Mouse (Mus musculus): ENCODE results near the gene Rasal2. TPM values are rescaled to one million over a fixed set of nuclear protein-coding genes. Genes with fewer than 3 reads are reported as not detected.

Rasal2 gene
- polyA plus RNA-seq, 1 experiment from 2014 or later = 9.1 TPM

DNA sequence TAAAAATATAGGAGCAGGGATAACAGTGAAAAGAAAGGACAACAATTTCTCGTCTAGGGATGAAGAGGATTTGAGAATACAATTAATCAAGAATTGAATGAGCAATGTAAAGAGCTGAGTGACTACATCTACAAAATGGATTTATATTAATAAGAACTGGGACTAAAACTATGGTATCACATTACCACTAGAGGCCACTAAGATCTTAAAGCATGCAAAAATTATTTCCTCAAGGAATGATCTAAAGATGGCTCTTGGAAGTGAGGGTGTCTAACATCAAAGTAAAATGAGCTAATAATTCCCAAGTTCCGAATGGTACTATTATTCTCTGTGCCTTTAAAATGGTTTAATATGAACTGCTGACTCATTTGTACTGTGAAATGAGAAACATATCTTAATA lies 112.8 kb downstream of the Rasal2 start:
- Histone ChIP-seq H3K9me3 (no peaks in the 10 kb centered on the region), H3K4me2 (no peak overlapping the region), H3K27ac (no peak overlapping the region), H3K27me3 (replicated peaks) (no peaks in the 10 kb centered on the region), H3K4me1 (no peaks in the 10 kb centered on the region), H3K36me3 (no peaks in the 10 kb centered on the region), H3K9ac (no peak overlapping the region), H3K4me3 (replicated peaks) (no peak overlapping the region)
- 66% methylated on average over 2 of the region's 2 CpGs for WGBS
- no peak for ATAC-seq (ENCODE audit: insufficient read depth, low FRiP score, low read depth)

DNA sequence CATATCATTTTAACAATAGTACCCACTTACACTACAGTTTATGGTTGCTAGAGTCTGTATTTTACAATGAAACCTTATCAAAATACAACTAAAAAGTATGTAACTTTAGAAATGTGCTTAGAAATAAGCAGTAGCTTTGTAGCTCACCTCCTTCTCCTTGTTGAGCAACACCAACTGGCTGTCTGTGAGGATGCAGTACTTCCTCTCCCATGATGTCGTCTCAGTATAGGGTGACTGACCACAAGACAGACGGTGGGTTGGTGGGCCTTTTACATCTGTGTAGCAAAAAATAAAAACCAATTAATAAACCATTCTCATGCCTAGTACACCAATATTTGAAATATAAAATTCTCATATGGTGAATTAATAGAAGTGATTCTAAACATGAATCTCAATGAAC lies 113.4 kb downstream of the Rasal2 start:
- Histone ChIP-seq H3K9me3 (no peaks in the 10 kb centered on the region), H3K4me2 (no peak overlapping the region), H3K36me3 (no peaks in the 10 kb centered on the region), H3K27ac (no peak overlapping the region), H3K4me3 (replicated peaks) (no peak overlapping the region), H3K27me3 (replicated peaks) (no peaks in the 10 kb centered on the region), H3K4me1 (no peaks in the 10 kb centered on the region), H3K9ac (no peak overlapping the region)
- no peak for ATAC-seq (ENCODE audit: insufficient read depth, low FRiP score, low read depth)
- 74% methylated on average over 2 of the region's 2 CpGs for WGBS

GRCm38 (mm10) chr1:157297137-157297536 lies 115.3 kb downstream of the Rasal2 start:
- no peaks in the 10 kb centered on the region for H3K4me1 ChIP-seq
- H3K9ac ChIP-seq = no peak overlapping the region
- H3K4me2 ChIP-seq = no peak overlapping the region
- H3K4me3 ChIP-seq (replicated peaks) = no peak overlapping the region
- H3K27me3 ChIP-seq (replicated peaks) = no peaks in the 10 kb centered on the region
- H3K27ac ChIP-seq = no peak overlapping the region
- H3K36me3 ChIP-seq = no peaks in the 10 kb centered on the region
- ATAC-seq (ENCODE audit: insufficient read depth, low FRiP score, low read depth) = no peak
- WGBS = 62% methylated on average over 1 of the region's 1 CpGs
- no peaks in the 10 kb centered on the region for H3K9me3 ChIP-seq

DNA sequence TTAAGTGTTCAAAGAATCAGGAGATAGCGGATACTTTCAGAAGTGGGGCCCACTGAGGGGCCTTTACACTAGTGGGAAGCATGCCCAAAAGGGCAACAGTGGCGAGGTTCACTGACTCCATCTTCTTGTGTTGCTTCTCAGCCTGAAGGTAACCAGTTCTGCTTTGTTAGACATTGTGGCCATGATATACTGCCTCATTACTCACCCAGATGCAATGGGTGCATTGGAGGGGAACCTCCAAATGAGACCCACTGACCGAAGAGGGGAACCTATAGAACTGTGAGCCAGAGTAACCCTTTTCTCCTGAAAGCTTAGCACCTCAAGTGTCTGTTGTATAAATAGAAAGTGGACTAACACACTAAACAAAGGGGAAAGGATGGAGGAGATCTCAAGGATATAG lies 116.5 kb downstream of the Rasal2 start:
- H3K4me1 ChIP-seq = no peaks in the 10 kb centered on the region
- no peak overlapping the region for H3K9ac ChIP-seq
- no peaks in the 10 kb centered on the region for H3K27me3 ChIP-seq (replicated peaks)
- no peak overlapping the region for H3K4me3 ChIP-seq (replicated peaks)
- no peak overlapping the region for H3K27ac ChIP-seq
- ATAC-seq (ENCODE audit: insufficient read depth, low FRiP score, low read depth) = no peak
- no peak overlapping the region for H3K4me2 ChIP-seq
- H3K9me3 ChIP-seq = no peaks in the 10 kb centered on the region
- H3K36me3 ChIP-seq = no peaks in the 10 kb centered on the region
- 89% methylated on average over 3 of the region's 3 CpGs for WGBS

GRCm38 (mm10) chr1:157290173-157290572 lies 122.2 kb downstream of the Rasal2 start:
- Histone ChIP-seq H3K9ac (no peak overlapping the region), H3K4me2 (no peak overlapping the region), H3K36me3 (no peaks in the 10 kb centered on the region), H3K9me3 (no peaks in the 10 kb centered on the region), H3K4me3 (replicated peaks) (no peak overlapping the region), H3K27ac (no peak overlapping the region), H3K4me1 (no peaks in the 10 kb centered on the region), H3K27me3 (replicated peaks) (no peaks in the 10 kb centered on the region)
- no peak for ATAC-seq (ENCODE audit: insufficient read depth, low FRiP score, low read depth)
- WGBS = 73% methylated on average over 2 of the region's 2 CpGs

GRCm38 (mm10) chr1:157289251-157289650 lies 123.1 kb downstream of the Rasal2 start:
- Histone ChIP-seq H3K27me3 (replicated peaks) (no peaks in the 10 kb centered on the region), H3K4me1 (no peaks in the 10 kb centered on the region), H3K27ac (no peak overlapping the region), H3K9me3 (no peaks in the 10 kb centered on the region), H3K4me3 (replicated peaks) (no peak overlapping the region), H3K36me3 (no peaks in the 10 kb centered on the region), H3K9ac (no peak overlapping the region), H3K4me2 (no peak overlapping the region)
- WGBS = 80% methylated on average over 2 of the region's 2 CpGs
- ATAC-seq (ENCODE audit: insufficient read depth, low FRiP score, low read depth) = no peak

GRCm38 (mm10) chr1:157286561-157286960 lies 125.8 kb downstream of the Rasal2 start:
- no peak for ATAC-seq (ENCODE audit: insufficient read depth, low FRiP score, low read depth)
- H3K27ac ChIP-seq = no peak overlapping the region
- 14% methylated on average over 4 of the region's 4 CpGs for WGBS
- no peaks in the 10 kb centered on the region for H3K36me3 ChIP-seq
- H3K9ac ChIP-seq = no peak overlapping the region
- H3K4me2 ChIP-seq = no peak overlapping the region
- no peaks in the 10 kb centered on the region for H3K27me3 ChIP-seq (replicated peaks)
- no peaks in the 10 kb centered on the region for H3K4me1 ChIP-seq
- no peak overlapping the region for H3K4me3 ChIP-seq (replicated peaks)
- H3K9me3 ChIP-seq = no peaks in the 10 kb centered on the region

DNA sequence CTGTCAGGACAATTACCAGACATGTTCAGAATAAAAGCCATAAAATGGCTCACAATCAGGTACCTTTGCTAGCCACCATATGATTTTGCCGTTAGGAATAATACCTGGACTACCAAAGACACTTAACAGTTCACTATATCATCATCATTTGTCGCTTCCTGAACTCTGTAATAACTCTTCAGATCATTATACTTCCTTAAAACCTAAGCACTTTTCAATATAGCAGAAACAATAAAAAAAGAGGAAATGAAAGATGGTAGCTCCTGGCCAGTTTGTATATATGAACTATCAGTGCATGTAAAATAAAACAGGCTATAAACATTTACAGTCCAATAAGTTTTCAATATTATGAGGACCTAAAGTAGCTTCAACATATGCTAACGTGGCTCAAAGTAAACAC lies 127.0 kb downstream of the Rasal2 start:
- WGBS = 62% methylated on average over 3 of the region's 3 CpGs
- Histone ChIP-seq H3K27me3 (replicated peaks) (no peaks in the 10 kb centered on the region), H3K4me2 (no peak overlapping the region), H3K4me3 (replicated peaks) (no peak overlapping the region), H3K9me3 (no peaks in the 10 kb centered on the region), H3K36me3 (no peaks in the 10 kb centered on the region), H3K27ac (no peak overlapping the region), H3K9ac (no peak overlapping the region), H3K4me1 (no peaks in the 10 kb centered on the region)
- ATAC-seq (ENCODE audit: insufficient read depth, low FRiP score, low read depth) = no peak

DNA sequence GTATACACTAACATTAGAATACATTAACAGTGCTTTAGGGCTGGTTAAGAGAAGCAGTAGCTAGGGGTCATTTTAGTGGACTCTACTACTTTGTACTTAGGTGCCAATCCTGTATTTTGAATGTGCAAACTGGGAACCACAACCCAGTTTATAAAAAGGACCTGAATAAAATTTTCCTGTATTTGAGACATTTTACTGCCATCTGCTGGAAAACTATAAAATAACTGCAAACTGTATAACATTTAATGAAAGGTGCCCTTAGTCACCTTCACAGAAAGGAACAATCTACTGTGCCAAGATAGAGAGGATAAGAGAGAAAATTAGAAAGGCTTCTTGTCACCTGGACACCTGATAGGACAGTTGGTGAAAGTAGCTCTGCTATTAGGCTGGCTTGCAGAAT lies 131.6 kb downstream of the Rasal2 start:
- no peaks in the 10 kb centered on the region for H3K4me1 ChIP-seq
- H3K9me3 ChIP-seq = no peaks in the 10 kb centered on the region
- ATAC-seq (ENCODE audit: insufficient read depth, low FRiP score, low read depth) = no peak
- H3K4me2 ChIP-seq = no peak overlapping the region
- H3K27ac ChIP-seq = no peak overlapping the region
- no peaks in the 10 kb centered on the region for H3K27me3 ChIP-seq (replicated peaks)
- H3K36me3 ChIP-seq = no peaks in the 10 kb centered on the region
- no peak overlapping the region for H3K9ac ChIP-seq
- H3K4me3 ChIP-seq (replicated peaks) = no peak overlapping the region

GRCm38 (mm10) chr1:157275672-157276307 lies 136.6 kb downstream of the Rasal2 start:
- Histone ChIP-seq H3K36me3 (no peaks in the 10 kb centered on the region), H3K9ac (no peak overlapping the region), H3K9me3 (no peaks in the 10 kb centered on the region), H3K4me3 (replicated peaks) (no peak overlapping the region), H3K27ac (no peak overlapping the region), H3K4me1 (no peaks in the 10 kb centered on the region), H3K27me3 (replicated peaks) (no peaks in the 10 kb centered on the region), H3K4me2 (no peak overlapping the region)
- 78% methylated on average over 4 of the region's 4 CpGs for WGBS
- no peak for ATAC-seq (ENCODE audit: insufficient read depth, low FRiP score, low read depth)

DNA sequence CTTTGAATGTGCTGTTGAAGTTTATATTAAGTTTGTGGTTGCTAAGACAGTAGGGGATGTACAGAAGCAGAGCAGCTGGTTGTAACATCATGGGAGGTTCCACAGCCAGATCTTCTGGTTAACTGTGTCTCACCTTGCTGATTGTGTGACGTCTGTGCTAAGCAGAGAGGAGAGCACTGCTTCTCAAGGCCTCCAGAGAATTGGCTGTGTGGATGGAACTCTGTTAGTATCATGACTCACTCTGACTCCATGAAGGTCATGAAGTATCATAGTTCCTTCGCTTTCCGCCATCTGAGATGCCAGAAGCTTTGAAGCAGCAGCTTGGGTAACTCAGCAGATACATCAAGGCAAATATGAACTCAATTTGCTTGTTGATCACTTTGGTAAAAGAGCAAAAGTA lies 144.5 kb downstream of the Rasal2 start:
- no peak overlapping the region for H3K4me3 ChIP-seq (replicated peaks)
- no peak for ATAC-seq (ENCODE audit: insufficient read depth, low FRiP score, low read depth)
- no peak overlapping the region for H3K4me2 ChIP-seq
- no peak overlapping the region for H3K9ac ChIP-seq
- no peaks in the 10 kb centered on the region for H3K27me3 ChIP-seq (replicated peaks)
- H3K4me1 ChIP-seq = no peaks in the 10 kb centered on the region
- WGBS = 78% methylated on average over 3 of the region's 3 CpGs
- H3K36me3 ChIP-seq = no peaks in the 10 kb centered on the region
- no peaks in the 10 kb centered on the region for H3K9me3 ChIP-seq
- no peak overlapping the region for H3K27ac ChIP-seq

GRCm38 (mm10) chr1:157256562-157256961 lies 155.8 kb downstream of the Rasal2 start:
- H3K4me2 ChIP-seq = no peak overlapping the region
- H3K27ac ChIP-seq = no peak overlapping the region
- H3K4me1 ChIP-seq = no peaks in the 10 kb centered on the region
- H3K36me3 ChIP-seq = no peaks in the 10 kb centered on the region
- no peaks in the 10 kb centered on the region for H3K27me3 ChIP-seq (replicated peaks)
- H3K4me3 ChIP-seq (replicated peaks) = no peak overlapping the region
- 28% methylated on average over 4 of the region's 4 CpGs for WGBS
- ATAC-seq (ENCODE audit: insufficient read depth, low FRiP score, low read depth) = peak; percentile 31; the same call in 1 of the 2 replicates
- H3K9me3 ChIP-seq = no peaks in the 10 kb centered on the region
- no peak overlapping the region for H3K9ac ChIP-seq

DNA sequence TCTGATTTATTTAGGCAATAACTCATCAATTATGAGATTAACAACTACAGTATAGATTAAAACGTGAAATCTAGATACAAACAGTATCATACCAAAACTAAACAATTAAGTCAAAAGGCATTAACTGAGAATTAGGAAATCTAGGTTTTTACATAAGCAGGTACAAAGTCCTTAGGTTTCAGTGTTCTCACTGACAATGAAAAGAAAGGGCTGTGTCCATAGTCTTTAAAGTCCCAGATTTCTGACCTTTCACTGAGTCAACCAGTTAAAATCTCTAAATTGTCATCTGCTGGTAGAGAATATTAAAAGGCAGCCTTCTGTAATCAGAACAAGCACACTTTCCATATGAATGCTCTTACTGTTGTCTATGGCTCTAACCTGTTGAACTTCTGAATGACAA lies 156.6 kb downstream of the Rasal2 start:
- no peak overlapping the region for H3K4me3 ChIP-seq (replicated peaks)
- H3K27me3 ChIP-seq (replicated peaks) = no peaks in the 10 kb centered on the region
- H3K4me2 ChIP-seq = no peak overlapping the region
- H3K36me3 ChIP-seq = no peaks in the 10 kb centered on the region
- ATAC-seq (ENCODE audit: insufficient read depth, low FRiP score, low read depth) = no peak
- H3K9me3 ChIP-seq = no peaks in the 10 kb centered on the region
- 71% methylated on average over 1 of the region's 1 CpGs for WGBS
- no peak overlapping the region for H3K27ac ChIP-seq
- H3K9ac ChIP-seq = no peak overlapping the region
- H3K4me1 ChIP-seq = no peaks in the 10 kb centered on the region

Measured in stomach, embryonic 15.5 days (tissue).